Mouse (Mus musculus): ENCODE data around the gene Cnppd1.

Gene Cnppd1

DNA sequence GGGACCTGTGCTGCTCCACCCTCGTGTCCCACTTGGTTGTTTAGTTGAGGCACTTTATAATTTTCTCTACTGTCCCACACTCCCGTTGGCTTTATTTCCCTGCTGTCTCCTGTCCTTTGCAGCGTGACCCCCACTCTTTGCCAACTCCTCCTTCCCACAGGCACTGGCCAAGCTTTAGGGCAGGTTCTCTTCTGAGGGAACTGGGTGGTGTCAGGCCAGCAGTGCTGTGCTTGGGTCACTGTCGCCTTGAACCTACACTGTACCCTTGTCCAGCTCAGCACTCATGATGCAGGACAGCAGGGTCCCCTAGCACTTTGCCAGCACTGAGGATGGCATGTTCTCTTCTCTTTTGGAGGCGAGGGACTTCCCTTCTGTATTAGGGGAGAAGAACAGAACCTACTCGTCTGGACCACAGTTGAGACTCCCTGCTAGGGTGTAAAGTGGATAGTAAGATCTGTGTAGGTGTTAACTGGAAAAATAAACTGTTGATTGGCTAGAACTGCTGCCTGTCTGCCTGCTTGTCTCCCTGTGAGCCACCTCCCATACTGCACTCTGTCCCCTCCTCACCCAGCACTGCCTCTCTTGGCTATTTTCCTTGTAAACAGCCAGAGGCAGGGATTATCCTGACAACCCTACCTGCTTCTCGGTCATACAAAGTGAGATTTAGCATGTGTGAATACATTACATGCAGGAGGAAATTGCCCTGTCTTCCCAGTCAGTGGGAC is 5.1 kb upstream of the Cnppd1 start:
- DNase-seq = peak; percentile 78

DNA sequence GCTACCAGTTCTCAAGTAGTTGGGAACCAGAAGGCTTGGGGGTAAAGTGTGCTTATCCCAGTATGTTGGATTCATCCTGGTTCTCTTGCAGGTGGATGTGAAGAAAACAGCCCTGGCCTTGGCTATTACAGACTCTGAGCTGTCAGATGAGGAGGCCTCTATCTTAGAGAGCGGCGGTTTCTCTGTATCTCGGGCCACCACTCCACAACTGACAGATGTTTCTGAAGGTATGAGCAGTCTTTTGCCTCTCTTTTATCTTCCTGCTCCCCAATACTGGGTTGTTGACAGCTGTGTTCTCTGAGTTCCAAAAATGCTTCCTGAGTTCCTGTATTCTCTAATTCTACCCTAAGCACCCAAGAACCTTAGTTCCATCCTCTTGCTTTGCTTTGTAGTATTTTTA is 3.1 kb upstream of the Cnppd1 start:
- no peak for DNase-seq

DNA sequence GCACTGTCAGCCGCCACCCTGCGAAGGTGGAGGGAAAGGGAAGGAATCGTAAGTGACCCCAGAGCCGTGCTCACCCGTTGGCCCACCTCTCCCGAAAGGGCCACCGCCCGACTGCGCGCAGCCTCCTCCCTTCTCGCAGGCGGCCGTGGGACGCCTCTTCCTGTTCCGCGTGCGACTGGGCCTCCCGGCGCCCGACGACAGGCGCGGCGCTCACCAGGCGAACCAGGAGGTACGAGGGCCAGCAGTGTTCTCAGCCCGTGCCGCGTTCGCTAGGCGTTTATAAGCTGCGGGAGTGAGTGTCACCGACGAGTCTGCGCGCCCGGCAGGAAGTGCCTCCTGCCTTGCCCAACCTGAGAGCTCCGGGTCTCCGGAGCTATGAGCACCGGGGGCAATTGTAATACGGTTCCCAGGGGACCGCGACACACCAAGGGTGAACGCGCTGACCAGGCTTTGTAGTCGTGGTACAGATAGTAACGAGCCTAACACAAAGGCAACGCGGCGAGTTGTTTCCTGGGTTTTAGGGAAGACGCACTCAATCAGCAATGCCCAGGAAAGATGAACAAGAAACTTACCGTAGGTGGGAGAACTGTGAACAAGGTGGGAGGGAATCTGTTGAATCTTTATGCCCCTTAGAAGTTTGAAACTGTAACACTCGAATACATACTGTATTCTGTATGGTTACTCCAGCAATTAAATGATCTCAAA is 873 bp downstream of the Cnppd1 start:
- peak; percentile 71 for DNase-seq

DNA sequence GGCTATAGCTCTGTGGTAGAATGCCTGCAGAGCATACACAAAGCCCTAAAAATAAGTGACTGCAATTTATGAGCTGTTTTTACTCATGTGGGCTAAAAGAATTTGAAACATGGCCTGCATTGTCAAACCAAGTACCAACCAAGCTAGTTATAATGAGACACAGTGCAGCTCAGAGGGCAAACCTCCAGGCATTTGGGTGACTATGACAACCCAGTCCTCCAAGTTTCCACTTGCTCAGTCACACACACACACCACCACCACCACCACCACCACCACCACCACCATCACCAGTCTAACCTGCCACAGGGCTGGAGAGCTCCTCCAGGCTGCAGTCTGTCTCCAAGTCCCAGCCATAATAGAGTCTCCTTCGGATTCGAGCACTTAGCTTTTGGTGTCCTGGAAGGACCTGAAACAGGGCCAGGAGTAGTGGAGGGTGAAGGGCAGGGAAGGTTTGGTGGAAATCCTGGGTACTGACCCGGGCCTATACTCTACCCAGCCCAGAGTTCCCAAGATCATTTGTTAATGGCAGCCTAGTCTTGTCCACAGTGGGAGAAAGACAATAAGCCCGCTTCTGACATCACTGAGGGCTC is 1.8 kb downstream of the Cnppd1 start:
- peak; percentile 63 for DNase-seq

DNA sequence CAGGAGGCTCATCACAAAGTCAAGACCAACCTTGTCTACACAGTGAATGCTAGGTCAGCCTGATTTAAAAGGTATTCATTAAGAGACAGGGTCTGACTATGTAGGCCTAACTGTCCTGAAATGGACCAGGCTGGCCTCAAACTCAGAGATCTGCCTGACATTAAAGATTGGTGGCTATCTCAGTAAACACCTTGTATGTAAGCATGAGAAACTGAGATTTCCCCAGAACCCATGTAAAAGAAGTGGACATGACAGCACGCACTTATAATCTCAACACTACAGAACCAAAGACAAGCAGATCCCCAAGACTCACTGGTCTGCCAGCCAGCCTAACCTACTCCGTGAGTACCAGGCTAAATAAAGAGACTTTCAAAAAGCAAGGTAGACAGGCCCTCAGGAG is 4.1 kb downstream of the Cnppd1 start:
- peak; percentile 2 for DNase-seq

DNA sequence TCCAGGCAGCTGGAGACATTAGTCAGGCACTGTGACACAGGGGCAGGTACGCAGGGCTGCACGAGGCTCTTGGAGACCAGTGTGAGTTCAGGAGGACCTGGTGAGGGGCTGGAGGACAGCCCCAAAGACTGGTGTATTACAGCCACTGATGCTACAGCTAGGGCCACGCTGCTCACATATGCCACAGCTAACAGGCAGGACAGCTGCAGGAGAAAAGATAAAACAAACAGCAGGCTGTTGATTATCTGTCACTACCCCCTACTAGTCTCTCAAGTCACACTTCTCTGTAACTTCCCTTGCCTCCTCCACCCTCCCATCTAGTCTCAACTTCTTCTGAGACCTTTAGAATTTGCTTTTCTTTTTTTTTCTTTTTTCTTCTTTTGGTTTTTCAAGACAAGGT is 5.8 kb downstream of the Cnppd1 start:
- DNase-seq = no peak

DNA sequence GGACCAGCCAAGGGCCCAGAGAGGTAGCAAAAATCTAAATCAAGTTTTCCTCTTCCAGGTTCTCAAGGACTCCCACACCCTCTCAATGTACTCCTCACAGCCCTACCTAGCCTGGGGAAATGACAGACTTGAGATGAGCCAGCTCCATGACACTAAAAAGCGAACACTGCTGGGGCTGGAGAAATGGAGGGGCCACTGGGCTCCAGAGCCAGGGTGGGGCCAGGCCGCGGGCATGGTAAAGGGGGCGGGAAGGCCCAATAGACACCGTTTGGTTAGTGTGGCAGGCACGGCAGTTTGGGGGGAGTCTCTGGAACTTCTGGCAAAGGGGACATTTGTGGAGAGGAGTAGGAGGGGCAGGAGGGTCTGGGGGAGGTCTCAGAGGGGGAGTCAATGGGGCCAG is 6.2 kb downstream of the Cnppd1 start:
- no peak for DNase-seq

DNA sequence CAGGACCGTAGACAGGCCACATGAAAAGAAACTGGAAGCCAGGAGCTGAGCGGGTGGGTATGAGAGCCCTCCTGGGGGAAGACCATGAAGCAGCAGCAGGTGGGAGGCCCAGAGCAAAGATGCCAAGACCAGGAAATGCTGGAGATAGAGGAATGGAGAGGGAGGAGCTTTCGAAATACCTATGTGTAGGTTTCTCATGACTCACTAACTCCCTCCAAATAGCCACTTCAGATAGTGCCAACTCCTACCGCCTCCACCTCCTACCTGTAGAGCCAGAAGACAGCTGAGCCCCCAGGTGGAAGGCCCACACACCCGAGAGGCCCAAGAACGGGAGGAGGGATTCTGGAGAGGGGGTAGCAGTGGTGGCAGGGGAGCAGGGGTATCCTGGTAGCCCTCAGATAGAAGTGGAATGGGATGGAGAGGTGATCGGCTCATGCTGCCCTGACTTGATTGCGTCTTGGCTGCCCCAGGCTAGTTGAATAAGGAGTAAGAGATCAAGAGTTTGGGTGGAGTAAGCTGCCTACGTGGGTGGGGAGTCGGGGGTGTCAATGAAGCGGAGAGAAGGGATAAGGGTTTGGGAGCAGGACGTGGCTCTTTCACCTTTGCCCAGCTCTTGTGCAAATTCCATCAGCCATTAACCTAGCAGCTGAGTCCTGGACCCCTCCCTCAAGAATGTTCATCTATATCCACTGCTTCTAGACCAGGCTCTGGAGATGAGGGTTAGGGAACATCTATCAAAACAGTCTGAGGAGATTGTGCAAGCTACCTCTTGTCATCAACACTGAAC is 8.9 kb downstream of the Cnppd1 start, which contains the start of gene Slc23a3:
TSS of gene Slc23a3 (minus strand) at position 470 of the 787 bp plus-strand sequence.
- DNase-seq = peak; percentile 81

DNA sequence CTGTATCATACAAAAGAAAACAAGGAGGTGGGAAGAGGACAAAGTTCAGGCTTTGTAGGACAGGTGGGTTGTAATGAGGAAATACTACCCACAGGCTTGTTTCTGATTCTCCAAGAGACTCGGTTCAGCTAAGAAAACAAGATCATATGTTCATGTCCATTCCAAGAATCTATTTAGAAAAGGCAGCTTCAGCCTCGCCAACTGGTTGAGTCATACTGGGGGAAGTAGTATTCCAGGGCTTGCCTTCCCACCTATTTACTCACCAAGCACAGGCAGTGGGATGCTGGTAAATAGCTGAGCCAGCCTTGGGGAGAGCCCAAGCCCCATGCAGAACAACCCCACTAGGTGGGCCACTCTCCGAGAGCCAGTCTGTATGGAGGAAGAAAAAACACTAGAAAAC is 13.9 kb downstream of the Cnppd1 start:
- no peak for DNase-seq

DNA sequence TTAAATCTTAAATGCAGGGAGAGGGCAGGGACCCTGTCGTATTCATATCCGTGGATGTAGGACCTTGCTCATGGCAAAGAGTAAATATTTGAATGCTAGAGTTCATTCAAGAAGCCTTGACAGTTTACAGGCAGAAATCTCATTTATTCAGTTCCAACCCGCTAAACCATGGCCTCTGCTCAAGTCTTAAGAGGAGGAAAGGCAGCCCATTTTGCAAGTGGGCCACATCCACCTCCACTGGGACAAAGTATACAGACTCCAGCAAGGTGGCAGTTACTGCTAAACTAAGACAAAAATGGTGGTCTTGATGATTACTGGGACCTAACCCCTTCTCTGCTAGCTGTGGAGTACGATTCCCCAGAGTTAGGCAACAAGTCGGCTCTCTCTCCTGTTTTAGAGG is 17.1 kb downstream of the Cnppd1 start:
- no peak for DNase-seq

DNA sequence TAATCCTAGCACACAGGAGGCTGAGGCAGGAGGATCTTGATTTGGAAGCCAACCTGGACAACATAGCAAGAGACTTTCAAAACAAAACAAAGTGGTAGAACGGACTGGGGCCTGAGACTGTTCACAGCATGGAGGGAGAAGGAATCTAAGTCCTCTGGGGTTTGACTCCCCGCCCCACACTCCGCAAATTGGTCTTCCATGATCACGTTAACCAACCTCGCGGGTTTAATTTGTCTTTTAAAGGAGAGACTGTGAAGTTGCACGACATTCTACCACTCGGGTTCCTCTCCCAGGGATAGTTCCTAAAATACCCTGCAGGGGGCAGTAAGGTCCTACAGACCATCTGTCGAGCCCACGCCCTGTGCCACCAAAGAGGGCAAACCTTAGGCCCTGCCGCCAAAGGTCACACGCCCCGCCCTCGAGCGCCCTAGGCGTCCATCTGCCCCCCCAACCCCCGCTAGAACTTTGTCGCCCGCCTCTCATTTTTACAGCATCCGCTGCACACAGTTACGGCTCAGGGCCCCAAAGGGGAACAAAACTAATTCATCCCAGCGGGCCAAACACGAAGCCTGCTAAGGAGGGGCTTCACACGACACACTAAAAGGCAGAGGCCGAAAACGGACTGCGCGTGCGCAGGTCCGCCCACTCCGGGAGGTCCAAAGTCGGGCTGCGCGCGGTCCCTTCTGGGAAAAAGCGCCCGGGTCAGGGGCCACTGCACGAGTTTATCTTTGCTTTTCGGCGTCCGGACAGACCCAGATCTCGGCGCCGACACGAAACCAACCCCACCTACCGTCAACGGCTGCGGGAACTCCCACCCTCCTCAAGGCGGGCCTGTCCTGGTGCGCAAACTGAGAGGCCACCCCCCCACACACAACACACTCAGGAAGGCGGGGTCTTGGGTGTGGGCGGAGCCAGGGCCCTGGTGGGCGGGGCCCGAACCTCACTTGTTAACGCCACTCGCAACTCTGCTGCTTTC is 17.9 kb downstream of the Cnppd1 start, which contains the start of gene Nhej1:
TSS of gene Nhej1 (minus strand) at position 855 of the 976 bp plus-strand sequence.
- DNase-seq = peak; percentile 98

DNA sequence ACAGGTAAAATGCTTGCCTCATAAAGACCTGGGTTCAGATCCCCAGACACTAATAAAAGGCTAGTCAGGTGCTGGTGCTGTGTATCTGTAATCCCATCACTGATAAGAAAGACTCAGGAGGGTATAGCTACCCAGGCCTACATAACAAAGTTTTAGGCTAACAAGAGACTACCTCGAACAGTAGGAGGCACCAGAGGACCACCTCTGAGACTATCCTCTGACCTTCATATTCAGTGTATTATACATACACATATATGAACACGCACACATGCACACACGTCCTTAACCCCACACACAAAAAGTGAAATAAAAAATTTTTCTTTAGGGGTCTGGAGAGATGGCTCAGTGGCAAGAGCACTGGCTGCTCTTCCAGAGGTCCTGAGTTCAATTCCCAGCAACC is 20.3 kb downstream of the Cnppd1 start:
- DNase-seq = peak; percentile 32
